Mouse (Mus musculus) lung, postnatal 0 days (tissue): ENCODE data around the gene Cplx3. TPM values are rescaled to one million over a fixed set of nuclear protein-coding genes. Genes with fewer than 3 reads are reported as not detected.

Experiments used
- ATAC-seq: fragments of 200-750 bp; cut with Nextera tagmentation; 2 replicates; pipeline ENCODE4 v1.8.0; 2017; ENCODE audit warnings: moderate library complexity
- DNase-seq: peaks from one replicate; pipeline ENCODE4 v3.0.0-alpha.2; 2016; ENCODE audit warnings: low spot score
- H3K27ac ChIP-seq: fragments of 300-500 bp; sonication (generic); 2 replicates; pipeline ENCODE4 v1.5.1; 2014; ENCODE audit warnings: antibody characterized with exemption, mild to moderate bottlenecking, low read length, mixed read lengths
- H3K27me3 ChIP-seq: fragments of 300-500 bp; sonication (generic); replicated peaks from 2 replicates; pipeline ENCODE4 v1.6.1; 2014; ENCODE audit warnings: low read length, mixed read lengths; ENCODE audit not compliant: insufficient read depth
- H3K36me3 ChIP-seq: fragments of 300-500 bp; sonication (generic); 2 replicates; pipeline ENCODE4 v1.6.1; 2014; ENCODE audit warnings: low read length, mixed read lengths; ENCODE audit not compliant: insufficient read depth
- H3K4me1 ChIP-seq: fragments of 300-500 bp; sonication (generic); 2 replicates; pipeline ENCODE4 v1.6.1; 2014; ENCODE audit warnings: antibody characterized with exemption, low read depth, low read length, mixed read lengths; ENCODE audit not compliant: insufficient read depth
- H3K4me2 ChIP-seq: fragments of 300-500 bp; sonication (generic); replicated peaks from 2 replicates; pipeline ENCODE4 v1.6.1; 2014; ENCODE audit warnings: low read depth, mild to moderate bottlenecking, low read length, moderate library complexity, mixed read lengths
- H3K4me3 ChIP-seq: fragments of 300-500 bp; sonication (generic); 2 replicates; pipeline ENCODE4 v1.5.1; 2014; ENCODE audit warnings: low read depth, low read length
- H3K9ac ChIP-seq: fragments of 300-500 bp; sonication (generic); replicated peaks from 2 replicates; pipeline ENCODE4 v1.6.1; 2014; ENCODE audit warnings: low read depth, mild to moderate bottlenecking
- H3K9me3 ChIP-seq: fragments of 300-500 bp; sonication (generic); 2 replicates; pipeline ENCODE4 v1.6.1; 2016; ENCODE audit warnings: low read length, mixed read lengths
- CTCF ChIP-seq: IDR thresholded peaks from 2 replicates; pipeline ENCODE4 v1.5.1; 2016; ENCODE audit warnings: antibody characterized with exemption, mild to moderate bottlenecking
- EP300 ChIP-seq: IDR thresholded peaks from 2 replicates; pipeline ENCODE4 v1.6.1; 2016; ENCODE audit warnings: antibody characterized with exemption, mild to moderate bottlenecking, control low read depth
- WGBS: fragments of 180-500 bp; shearing (Covaris S2); extraction: QIAGEN DNeasy Blood & Tissue Kit; methylation state at CpG from one replicate; pipeline ENCODE4 v1.1.7; 2014; 5-methylcytosine and 5-hydroxymethylcytosine counted together
- polyA plus RNA-seq: library from polyadenylated mRNA; unstranded; fragments of >200 nt; fragmentation: Nextera tagmentation; extraction: Ambion mirVana; gene quantifications from 2 replicates; pipeline ENCODE4 v1.2.1, GENCODE M21; 2015

The Cplx3 gene
- polyA plus RNA-seq, 1 experiment from 2014 or later: not detected

GRCm38 (mm10) chr9:57609803-57610202, 3.7 kb upstream of the Cplx3 start:
- H3K9me3 ChIP-seq: no peaks in the 10 kb centered on the region
- no peak overlapping the region for H3K4me3 ChIP-seq
- no peaks in the 10 kb centered on the region for H3K36me3 ChIP-seq
- H3K27me3 ChIP-seq: 0 out of 2 replicates have a peak, but pooled peaks cover 4% of the 10 kb centered on the region
- H3K27ac ChIP-seq: no peak overlapping the region
- DNase-seq: no peak
- H3K4me1 ChIP-seq: no peaks in the 10 kb centered on the region
- no peak overlapping the region for H3K4me2 ChIP-seq
- TF ChIP-seq CTCF: no peak
- no peak for TF ChIP-seq EP300
- WGBS: 47% methylated on average over 3 of the region's 3 CpGs
- ATAC-seq: no peak
- H3K9ac ChIP-seq: no peak overlapping the region

- H3K27ac ChIP-seq: no peak overlapping the region
- no peak overlapping the region for H3K4me2 ChIP-seq
- no peaks in the 10 kb centered on the region for H3K36me3 ChIP-seq
- 0 out of 2 replicates have a peak, but pooled peaks cover 4% of the 10 kb centered on the region for H3K27me3 ChIP-seq
- H3K4me3 ChIP-seq: no peak overlapping the region
- TF ChIP-seq CTCF (no peak), EP300 (no peak)
- DNase-seq: no peak
- 21% methylated on average over 9 of the region's 9 CpGs for WGBS
- no peak overlapping the region for H3K9ac ChIP-seq
- H3K4me1 ChIP-seq: no peaks in the 10 kb centered on the region
- ATAC-seq: no peak
- H3K9me3 ChIP-seq: no peaks in the 10 kb centered on the region
Observed at GRCm38 (mm10) chr9:57605503-57605902, 578 bp downstream of the Cplx3 start.

DNA sequence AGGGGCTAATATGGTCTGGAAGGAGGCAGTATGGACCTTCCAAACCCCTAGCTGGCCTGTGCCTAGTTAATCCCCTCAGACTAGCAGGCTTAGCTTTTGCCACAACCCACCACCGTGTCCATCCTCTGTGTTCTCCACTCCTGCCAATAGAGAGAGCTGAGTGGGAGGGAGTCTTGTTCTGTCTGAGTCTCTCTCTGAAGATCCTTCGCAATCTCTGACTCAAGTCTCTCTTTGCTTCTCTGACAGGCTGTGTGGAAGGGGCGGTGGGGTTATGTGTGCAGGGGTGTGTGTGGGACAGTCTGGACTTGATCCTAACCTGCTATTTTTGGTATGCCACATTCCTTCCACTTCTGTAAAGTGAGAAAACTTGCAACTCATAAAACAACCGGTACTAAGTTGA, 1.2 kb downstream of the Cplx3 start:
- no peak overlapping the region for H3K4me3 ChIP-seq
- no peak overlapping the region for H3K9ac ChIP-seq

DNA sequence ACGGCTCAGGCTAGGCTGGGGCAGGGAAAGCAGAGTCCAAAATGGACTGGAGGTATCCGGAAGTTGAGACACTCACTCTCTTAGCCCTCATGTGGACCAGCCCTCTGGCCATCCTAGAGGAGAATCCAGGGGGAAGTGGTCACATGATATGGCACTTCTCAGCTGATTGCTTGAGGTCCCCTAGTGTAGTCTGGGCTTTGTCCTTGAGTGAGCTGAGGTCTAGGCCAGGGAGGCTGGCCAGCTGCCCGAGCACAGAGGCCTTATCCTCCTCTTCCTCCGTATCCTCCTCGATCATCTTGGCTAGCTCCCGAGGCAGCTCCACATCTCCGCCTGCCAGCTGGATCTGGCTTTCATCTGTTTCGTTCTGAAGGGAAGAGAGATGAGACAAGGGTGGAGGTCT, 4.0 kb downstream of the Cplx3 start:
- 0 out of 2 replicates have a peak, but pooled peaks cover 4% of the 10 kb centered on the region for H3K27me3 ChIP-seq
- H3K9me3 ChIP-seq: no peaks in the 10 kb centered on the region
- H3K27ac ChIP-seq: no peak overlapping the region
- DNase-seq (no peak), ATAC-seq (no peak)
- no peak overlapping the region for H3K4me3 ChIP-seq
- no peak overlapping the region for H3K4me2 ChIP-seq
- 38% methylated on average over 8 of the region's 8 CpGs for WGBS
- no peak for TF ChIP-seq EP300
- no peak for TF ChIP-seq CTCF
- H3K9ac ChIP-seq: no peak overlapping the region
- H3K36me3 ChIP-seq: no peaks in the 10 kb centered on the region
- H3K4me1 ChIP-seq: no peaks in the 10 kb centered on the region

More for the DNA sequence above, 1.2 kb downstream of the Cplx3 start:
- Histone ChIP-seq H3K9me3 (no peaks in the 10 kb centered on the region), H3K27me3 (0 out of 2 replicates have a peak, but pooled peaks cover 4% of the 10 kb centered on the region), H3K36me3 (no peaks in the 10 kb centered on the region), H3K27ac (no peak overlapping the region), H3K4me2 (no peak overlapping the region), H3K4me1 (no peaks in the 10 kb centered on the region)
- ATAC-seq (no peak), DNase-seq (no peak)
- TF ChIP-seq EP300 (no peak), CTCF (no peak)
- 81% methylated on average over 4 of the region's 4 CpGs for WGBS

DNA sequence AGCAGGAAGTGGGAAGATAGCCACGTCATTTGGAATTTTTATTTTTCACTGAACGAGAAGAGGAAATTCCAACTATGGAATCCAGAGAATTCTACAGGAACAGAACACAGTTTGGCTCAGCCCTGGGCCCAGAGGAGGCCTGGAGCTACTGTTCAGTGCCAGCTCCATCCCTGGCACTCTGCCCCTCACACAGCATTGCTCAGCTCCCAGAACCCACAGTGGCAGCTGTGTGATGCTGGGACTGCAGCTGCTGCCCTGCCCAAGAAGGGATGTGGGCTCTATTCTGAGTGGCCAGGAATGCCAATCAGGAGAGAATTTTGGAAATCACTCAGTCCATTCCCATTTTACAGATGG, 4.8 kb downstream of the Cplx3 start:
- Histone ChIP-seq H3K36me3 (no peaks in the 10 kb centered on the region), H3K9me3 (no peaks in the 10 kb centered on the region), H3K27me3 (0 out of 2 replicates have a peak, but pooled peaks cover 2% of the 10 kb centered on the region), H3K27ac (no peak overlapping the region), H3K9ac (no peak overlapping the region), H3K4me3 (no peak overlapping the region), H3K4me2 (no peak overlapping the region), H3K4me1 (no peaks in the 10 kb centered on the region)
- DNase-seq (peak; percentile 3), ATAC-seq (no peak)
- TF ChIP-seq EP300 (no peak), CTCF (no peak)
- 15% methylated on average over 2 of the region's 2 CpGs for WGBS

GRCm38 (mm10) chr9:57600620-57601352, 5.3 kb downstream of the Cplx3 start:
- Histone ChIP-seq H3K9ac (no peak overlapping the region), H3K36me3 (no peaks in the 10 kb centered on the region), H3K4me2 (no peak overlapping the region), H3K4me3 (no peak overlapping the region), H3K27ac (no peak overlapping the region), H3K9me3 (no peaks in the 10 kb centered on the region), H3K27me3 (no peaks in the 10 kb centered on the region), H3K4me1 (no peaks in the 10 kb centered on the region)
- ATAC-seq: no peak
- 7% methylated on average over 3 of the region's 3 CpGs for WGBS
- DNase-seq: no peak
- TF ChIP-seq EP300 (no peak), CTCF (no peak)
